Mouse (Mus musculus): ENCODE measurements around the gene Vps29. TPM values are rescaled to one million over a fixed set of nuclear protein-coding genes. Genes with fewer than 3 reads are reported as not detected.

The Vps29 gene
- 118 and 123 TPM in 2 replicates for polyA plus RNA-seq (2015; fragmentation: Nextera tagmentation; extraction: Ambion mirVana)

DNA sequence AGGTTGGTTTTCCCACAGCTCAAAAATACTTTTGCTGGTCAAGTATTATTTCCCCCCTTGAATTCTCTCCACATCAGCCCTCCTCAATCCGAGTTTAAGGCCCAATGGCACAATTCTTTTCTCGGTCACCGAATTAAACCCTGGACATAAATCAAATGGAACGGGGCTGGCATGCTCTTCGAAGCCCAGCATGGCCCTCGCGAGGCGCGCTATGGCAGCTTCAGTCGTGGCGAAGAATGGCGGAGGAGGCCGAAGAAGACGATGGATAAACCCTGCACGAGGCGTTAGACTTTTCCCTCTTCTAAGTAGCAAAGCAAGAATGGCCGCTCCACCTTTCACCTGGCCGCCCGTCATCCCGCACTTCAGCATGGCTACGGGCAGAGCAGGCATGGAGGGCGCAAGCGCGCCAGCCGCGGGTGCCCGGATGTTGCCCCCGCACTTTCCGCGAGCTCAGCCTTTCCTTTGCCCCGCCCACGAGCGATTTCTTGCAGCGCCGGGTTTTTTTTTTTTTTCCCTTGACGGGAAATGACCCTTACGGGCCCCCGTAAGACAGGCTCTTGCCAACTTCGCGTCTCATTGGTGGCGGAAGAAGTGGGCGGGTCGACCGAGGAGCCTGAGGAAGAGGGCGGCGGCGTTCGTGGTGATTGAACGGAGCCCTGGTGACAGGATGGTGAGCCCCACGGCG lies at the start of gene Vps29, which contains the start of gene Rad9b:
Gene Vps29, plus strand, starts transcription at position 563 of the 685 bp plus-strand sequence.
Gene Rad9b, minus strand, starts transcription at position 427 of the 685 bp plus-strand sequence.

DNA sequence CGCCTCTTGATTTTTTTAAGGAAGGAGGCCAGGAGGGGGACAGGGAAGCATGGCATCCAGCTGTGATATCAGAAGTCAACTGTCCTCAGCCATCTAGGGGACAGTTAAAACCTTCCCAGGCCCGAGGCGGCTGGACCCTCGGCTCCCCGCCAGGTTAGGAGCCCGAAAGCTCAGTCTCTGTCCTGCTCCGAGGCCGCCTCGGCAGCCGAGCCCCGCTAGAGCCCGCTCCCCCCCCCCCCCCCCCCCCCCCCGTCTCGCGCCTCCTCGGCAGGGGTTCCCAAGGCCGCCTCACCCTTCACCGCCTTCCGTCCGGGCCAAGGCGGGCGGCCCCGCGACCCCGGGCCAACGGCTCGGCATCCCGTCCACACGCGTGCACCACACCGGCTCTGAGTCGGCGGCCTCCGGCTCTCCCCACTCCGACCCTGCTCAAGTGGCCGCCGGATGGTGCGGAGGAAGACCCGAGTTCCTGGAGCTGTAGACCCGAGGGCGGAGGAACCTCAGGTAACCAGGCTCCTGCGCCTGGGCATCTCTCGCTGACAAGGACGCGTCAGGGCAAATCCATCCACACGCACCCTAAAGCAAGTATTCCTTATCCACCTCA lies 17.5 kb downstream of the Vps29 start, which contains the start of gene Gpn3:
Gene Gpn3, plus strand, starts transcription at position 286 of the 601 bp plus-strand sequence.

DNA sequence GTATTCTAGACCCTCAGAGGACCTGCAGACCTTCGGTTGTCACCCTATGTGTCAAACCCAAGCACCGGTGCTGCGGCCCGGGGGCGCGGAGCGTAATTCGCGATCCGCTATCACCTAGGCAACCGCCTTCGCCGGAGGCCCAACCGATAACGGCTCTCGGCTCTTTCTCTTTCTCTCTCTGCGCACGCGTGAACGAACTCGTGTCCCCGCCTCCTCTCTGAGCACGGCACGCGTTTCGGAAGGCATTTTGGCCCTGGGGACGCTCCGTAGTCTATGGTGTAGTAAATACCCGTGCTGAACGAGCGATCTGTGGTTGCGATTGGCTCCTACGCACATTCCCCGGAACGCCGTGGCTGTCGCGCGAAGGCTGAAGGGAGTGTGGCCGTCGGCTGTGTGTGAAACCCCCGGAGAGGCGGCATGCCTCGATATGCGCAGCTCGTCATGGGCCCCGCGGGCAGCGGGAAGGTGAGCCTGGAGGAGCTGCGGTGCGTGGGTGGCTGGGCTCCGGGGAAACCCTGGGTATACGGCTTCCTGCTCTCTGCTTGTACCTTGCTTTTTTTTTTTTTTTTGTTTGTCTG lies 18.1 kb downstream of the Vps29 start, which contains the start of gene Fam216a:
Gene Fam216a, minus strand, starts transcription at position 173 of the 578 bp plus-strand sequence.

DNA sequence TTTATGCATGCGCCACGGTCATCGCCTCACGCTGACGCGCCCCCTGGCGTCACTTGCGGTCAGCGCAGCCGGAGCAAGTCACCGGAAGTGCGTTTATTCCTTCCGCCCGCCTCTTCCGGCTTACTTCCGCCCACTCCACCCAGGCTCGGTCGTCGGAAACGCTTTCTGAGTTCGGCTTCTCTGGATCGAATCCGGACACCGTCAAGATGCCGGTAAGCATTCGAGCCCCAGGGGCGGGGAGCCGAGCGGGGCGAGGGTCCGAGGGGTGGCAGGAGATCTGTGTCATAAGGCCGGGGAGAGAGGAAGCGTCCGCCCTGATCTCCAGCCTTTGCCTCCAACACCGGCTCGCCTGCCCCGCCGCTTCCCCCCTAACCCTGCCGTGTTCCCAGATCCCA lies 37.6 kb downstream of the Vps29 start, which contains the start of gene Arpc3:
Gene Arpc3, plus strand, starts transcription at position 93 of the 395 bp plus-strand sequence.

Other genes starting within 250 kb of the Vps29 start
- 1.8 and 1.9 TPM in 2 replicates for gene Ccdc63, start 213.5 kb upstream of the Vps29 start, polyA plus RNA-seq (2015; fragmentation: Nextera tagmentation; extraction: Ambion mirVana)
- gene Ppp1cc, start 196.1 kb upstream of the Vps29 start, polyA plus RNA-seq (2015; fragmentation: Nextera tagmentation; extraction: Ambion mirVana), result 197 and 200 TPM in 2 replicates
- gene Hvcn1, start 147.6 kb upstream of the Vps29 start, polyA plus RNA-seq (2015; fragmentation: Nextera tagmentation; extraction: Ambion mirVana), result 6.1 and 10.5 TPM in 2 replicates
- 2.7 and 4.1 TPM in 2 replicates for gene Tctn1, start 89.9 kb upstream of the Vps29 start, polyA plus RNA-seq (2015; fragmentation: Nextera tagmentation; extraction: Ambion mirVana)
- gene Pptc7, start 70.0 kb upstream of the Vps29 start, polyA plus RNA-seq (2015; fragmentation: Nextera tagmentation; extraction: Ambion mirVana), result 5.1 and 7.0 TPM in 2 replicates
- gene Rad9b, start 136 bp upstream of the Vps29 start, polyA plus RNA-seq (2015; fragmentation: Nextera tagmentation; extraction: Ambion mirVana), result 4.6 and 5.2 TPM in 2 replicates
- gene Gpn3, start 17.5 kb downstream of the Vps29 start, polyA plus RNA-seq (2015; fragmentation: Nextera tagmentation; extraction: Ambion mirVana), result 58.0 and 67.6 TPM in 2 replicates
- 30.1 and 32.6 TPM in 2 replicates for gene Fam216a, start 18.0 kb downstream of the Vps29 start, polyA plus RNA-seq (2015; fragmentation: Nextera tagmentation; extraction: Ambion mirVana)
- 147 and 149 TPM in 2 replicates for gene Arpc3, start 37.5 kb downstream of the Vps29 start, polyA plus RNA-seq (2015; fragmentation: Nextera tagmentation; extraction: Ambion mirVana)
- 22.4 and 22.7 TPM in 2 replicates for gene Anapc7, start 67.3 kb downstream of the Vps29 start, polyA plus RNA-seq (2015; fragmentation: Nextera tagmentation; extraction: Ambion mirVana)
- gene Atp2a2, start 147.9 kb downstream of the Vps29 start, polyA plus RNA-seq (2015; fragmentation: Nextera tagmentation; extraction: Ambion mirVana), result 16.0 and 17.2 TPM in 2 replicates